Mouse (Mus musculus) liver, embryonic 11.5 days (tissue): ENCODE measurements around the gene 4933411K16Rik. TPM values are rescaled to one million over a fixed set of nuclear protein-coding genes. Genes with fewer than 3 reads are reported as not detected.

ENCODE experiments used
- ATAC-seq: fragments of 200-750 bp; cut with Nextera tagmentation; replicated peaks from 2 replicates; pipeline ENCODE4 v1.8.0; 2017; ENCODE audit warnings: moderate number of reproducible peaks, mild to moderate bottlenecking, moderate TSS enrichment, moderate library complexity; ENCODE audit not compliant: low FRiP score
- DNase-seq: peaks from one replicate; pipeline ENCODE4 v3.0.0-alpha.2; 2017; ENCODE audit warnings: low spot score
- H3K27ac ChIP-seq: fragments of 300-500 bp; sonication (generic); 2 replicates; pipeline ENCODE4 v1.5.1; 2014; ENCODE audit warnings: mild to moderate bottlenecking, low read depth, low read length, control low read depth
- H3K27me3 ChIP-seq: fragments of 300-500 bp; sonication (generic); replicated peaks from 2 replicates; pipeline ENCODE4 v1.6.1; 2014; ENCODE audit warnings: low read length, mixed read lengths; ENCODE audit not compliant: control insufficient read depth, insufficient read depth
- H3K36me3 ChIP-seq: fragments of 300-500 bp; sonication (generic); 2 replicates; pipeline ENCODE4 v1.6.1; 2014; ENCODE audit warnings: mild to moderate bottlenecking, low read length, moderate library complexity, mixed read lengths; ENCODE audit not compliant: control insufficient read depth, insufficient read depth
- H3K4me1 ChIP-seq: fragments of 300-500 bp; sonication (generic); replicated peaks from 2 replicates; pipeline ENCODE4 v1.6.1; 2014; ENCODE audit warnings: low read length, mixed read lengths; ENCODE audit not compliant: control insufficient read depth, insufficient read depth
- H3K4me2 ChIP-seq: fragments of 300-500 bp; sonication (generic); 2 replicates; pipeline ENCODE4 v1.6.1; 2014; ENCODE audit warnings: mild to moderate bottlenecking, control low read depth, moderate library complexity
- H3K4me3 ChIP-seq: fragments of 300-500 bp; sonication (generic); 2 replicates; pipeline ENCODE4 v1.5.1; 2014; ENCODE audit warnings: low read depth, low read length, control low read depth
- H3K9ac ChIP-seq: fragments of 300-500 bp; sonication (generic); 2 replicates; pipeline ENCODE4 v1.6.1; 2014; ENCODE audit warnings: low read depth, low read length, control low read depth
- H3K9me3 ChIP-seq: fragments of 300-500 bp; sonication (generic); 2 replicates; pipeline ENCODE4 v1.6.1; 2016; ENCODE audit warnings: low read length, inconsistent platforms, mixed read lengths; ENCODE audit not compliant: control insufficient read depth
- WGBS: fragments of 180-500 bp; shearing (Covaris S2); extraction: QIAGEN DNeasy Blood & Tissue Kit; methylation state at CpG from one replicate; pipeline ENCODE4 v1.1.7; 2014; 5-methylcytosine and 5-hydroxymethylcytosine counted together
- polyA plus RNA-seq: library from polyadenylated mRNA; unstranded; fragments of >200 nt; fragmentation: Nextera tagmentation; extraction: Ambion mirVana; gene quantifications from 2 replicates; pipeline ENCODE4 v1.2.1, GENCODE M21; 2014

4933411K16Rik gene
- polyA plus RNA-seq, 1 experiment from 2014 or later, result 0.40 TPM

DNA sequence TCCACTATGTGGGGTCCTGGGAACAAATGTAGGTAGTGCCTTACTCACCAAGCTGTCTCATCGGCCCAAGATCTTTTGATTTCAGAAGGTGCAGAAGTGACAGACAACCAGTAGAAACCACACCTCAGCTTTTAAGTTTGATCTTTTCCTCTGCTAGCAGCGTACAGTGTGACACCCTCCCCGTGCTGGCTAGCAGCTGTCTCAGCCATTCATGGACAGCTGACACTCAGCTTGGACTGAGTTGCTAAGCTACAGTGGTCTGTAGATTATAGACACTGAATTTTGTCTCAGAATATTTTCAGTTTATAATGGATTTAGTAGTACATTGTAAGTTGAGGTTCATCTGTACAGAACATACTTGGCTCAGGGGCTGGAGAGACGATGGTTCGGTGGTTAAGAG is 20.9 kb upstream of the 4933411K16Rik start:
- Histone ChIP-seq H3K4me3 (no peak overlapping the region), H3K9me3 (no peaks in the 10 kb centered on the region), H3K9ac (no peak overlapping the region), H3K4me2 (no peak overlapping the region), H3K36me3 (no peaks in the 10 kb centered on the region), H3K27me3 (no peaks in the 10 kb centered on the region), H3K27ac (no peak overlapping the region), H3K4me1 (peaks cover 6% of the 10 kb centered on the region; the same call in 1 of the 2 replicates)
- WGBS, result 86% methylated on average over 5 of the region's 5 CpGs
- no peak for DNase-seq
- ATAC-seq, result no peak

DNA sequence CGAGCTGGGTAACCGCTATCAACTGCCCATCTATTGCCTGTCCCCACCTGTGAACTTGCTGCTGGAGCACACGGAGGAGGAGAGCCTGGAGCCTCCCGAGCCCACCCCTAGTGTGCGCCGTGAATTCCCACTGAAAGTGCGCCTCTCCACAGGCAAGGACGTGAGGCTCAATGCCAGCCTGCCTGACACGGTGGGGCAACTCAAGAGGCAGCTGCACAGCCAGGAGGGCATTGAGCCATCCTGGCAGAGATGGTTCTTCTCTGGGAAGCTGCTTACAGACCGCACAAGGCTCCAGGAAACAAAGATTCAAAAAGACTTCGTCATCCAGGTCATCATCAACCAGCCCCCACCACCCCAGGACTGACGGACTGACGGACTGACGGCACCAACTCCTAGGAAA is 18.4 kb upstream of the 4933411K16Rik start:
- H3K36me3 ChIP-seq, result no peaks in the 10 kb centered on the region
- H3K9ac ChIP-seq, result no peak overlapping the region
- peaks cover 6% of the 10 kb centered on the region; the same call in 1 of the 2 replicates for H3K4me1 ChIP-seq
- H3K4me3 ChIP-seq, result no peak overlapping the region
- no peak for DNase-seq
- H3K27ac ChIP-seq, result no peak overlapping the region
- H3K9me3 ChIP-seq, result no peaks in the 10 kb centered on the region
- H3K27me3 ChIP-seq, result no peaks in the 10 kb centered on the region; the same call in 1 of the 2 replicates
- ATAC-seq, result no peak
- H3K4me2 ChIP-seq, result no peak overlapping the region
- WGBS, result 84% methylated on average over 14 of the region's 14 CpGs

DNA sequence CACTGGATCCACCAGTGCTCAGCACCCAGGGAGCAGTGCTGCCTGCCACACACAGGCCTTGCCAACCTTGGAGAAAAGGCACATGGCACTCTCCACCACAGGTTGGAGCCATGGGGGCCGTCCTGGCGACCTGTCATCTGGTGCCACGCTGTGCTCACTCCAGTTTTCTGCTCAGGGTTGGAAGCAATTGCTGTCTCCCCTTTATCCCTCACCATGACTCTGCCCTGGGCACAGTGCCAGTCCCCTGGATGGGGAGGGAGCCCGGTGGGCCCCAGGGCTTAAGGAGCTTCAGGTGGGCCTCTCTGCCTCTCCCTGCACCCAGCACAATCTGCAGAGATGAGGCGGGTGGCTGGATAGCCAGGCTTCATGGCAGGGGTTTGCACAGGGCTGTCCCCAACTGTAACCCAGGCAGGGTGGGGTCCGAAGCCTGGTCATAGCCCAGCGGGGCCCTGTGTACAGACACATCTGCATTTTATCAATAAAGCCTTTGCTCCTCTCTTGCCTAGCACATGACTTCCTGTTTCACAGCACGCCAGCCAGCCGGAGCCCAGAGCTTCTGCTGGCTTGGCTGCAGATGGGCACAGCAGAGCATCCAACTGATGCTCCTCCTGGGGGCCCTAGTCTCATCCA is 17.8 kb upstream of the 4933411K16Rik start:
- DNase-seq, result no peak
- Histone ChIP-seq H3K27ac (no peak overlapping the region), H3K36me3 (no peaks in the 10 kb centered on the region), H3K4me1 (peaks cover 6% of the 10 kb centered on the region; the same call in 1 of the 2 replicates), H3K4me3 (no peak overlapping the region), H3K9ac (no peak overlapping the region), H3K9me3 (no peaks in the 10 kb centered on the region), H3K27me3 (no peaks in the 10 kb centered on the region; the same call in 1 of the 2 replicates), H3K4me2 (no peak overlapping the region)
- 63% methylated on average over 9 of the region's 9 CpGs for WGBS
- ATAC-seq, result no peak

DNA sequence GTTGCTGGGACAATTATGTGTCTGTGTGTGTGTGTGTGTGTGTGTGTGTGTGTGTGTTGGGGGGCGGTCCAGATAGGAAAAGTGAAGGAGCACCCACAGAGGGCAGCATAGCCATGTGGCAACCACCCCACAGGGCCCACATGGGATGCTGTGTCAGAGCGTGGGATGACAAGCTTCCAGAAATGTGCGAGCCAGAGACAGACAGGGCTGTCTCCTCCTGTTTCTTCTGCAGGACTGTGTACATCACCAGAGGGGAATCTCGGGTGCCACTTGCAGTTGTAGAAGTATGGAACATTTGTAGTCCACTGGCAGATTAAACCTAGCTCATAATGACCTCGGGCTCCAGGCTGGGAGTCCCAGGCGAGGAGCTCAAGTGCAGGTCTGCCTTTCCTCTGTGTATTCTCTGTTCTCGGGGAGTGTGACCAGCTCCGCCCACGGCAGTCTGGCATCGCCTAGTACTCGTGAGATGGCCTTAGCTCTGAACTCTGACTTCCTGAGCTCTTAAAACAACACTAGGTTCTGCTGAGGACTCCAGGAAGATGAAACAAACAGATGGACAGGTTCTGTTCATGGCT is 17.1 kb upstream of the 4933411K16Rik start:
- ATAC-seq (no peak), DNase-seq (no peak)
- 63% methylated on average over 11 of the region's 11 CpGs for WGBS
- H3K9me3 ChIP-seq, result no peaks in the 10 kb centered on the region
- peaks cover 6% of the 10 kb centered on the region; the same call in 1 of the 2 replicates for H3K4me1 ChIP-seq
- H3K36me3 ChIP-seq, result no peaks in the 10 kb centered on the region
- H3K4me2 ChIP-seq, result no peak overlapping the region
- no peak overlapping the region for H3K27ac ChIP-seq
- H3K27me3 ChIP-seq, result peaks cover 6% of the 10 kb centered on the region; the same call in 1 of the 2 replicates
- H3K9ac ChIP-seq, result no peak overlapping the region
- no peak overlapping the region for H3K4me3 ChIP-seq

DNA sequence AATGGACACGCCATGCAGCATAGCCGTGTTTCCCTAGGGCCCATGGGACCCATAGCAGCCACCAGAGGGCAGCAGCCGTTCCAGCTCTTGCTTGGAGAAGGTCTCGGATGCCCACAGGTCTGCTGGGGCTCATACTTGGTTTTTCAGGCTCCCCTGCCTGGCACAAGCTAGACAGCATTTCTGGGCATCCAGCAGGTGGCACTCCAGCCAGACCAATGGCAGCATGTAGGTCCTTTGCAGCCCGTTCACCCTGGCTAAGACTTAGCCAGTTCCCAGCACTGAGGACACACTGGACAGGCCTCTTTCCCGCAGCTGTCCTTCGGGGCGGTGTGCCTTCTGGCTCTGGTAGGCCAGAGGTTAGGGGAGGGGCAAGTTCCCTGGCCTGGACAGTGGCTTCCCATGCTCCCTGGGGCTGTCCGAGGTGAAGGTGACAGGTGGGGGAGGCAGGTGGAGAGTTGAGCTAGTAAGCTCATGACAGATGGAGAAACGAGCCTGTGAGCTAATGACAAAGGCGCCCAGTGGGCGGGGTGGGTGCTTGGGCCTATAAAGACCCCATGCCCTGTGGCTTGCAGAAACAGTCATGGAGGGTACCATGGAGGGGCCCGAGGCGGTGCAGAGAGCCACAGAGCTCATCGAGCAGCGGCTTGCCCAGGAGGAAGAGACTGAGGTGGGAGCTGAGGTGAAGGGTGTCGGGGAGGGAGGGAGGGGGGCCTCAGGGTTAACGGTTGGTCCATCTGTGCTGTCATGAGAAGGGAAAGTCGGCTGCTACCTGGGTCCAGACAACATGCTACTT is 16.4 kb upstream of the 4933411K16Rik start, which contains the start of gene Ankrd2:
TSS of gene Ankrd2 (plus strand) at position 545 of the 793 bp plus-strand sequence.
- Histone ChIP-seq H3K27me3 (peaks cover 9% of the 10 kb centered on the region; the same call in 1 of the 2 replicates), H3K9ac (no peak within 1 kb of the TSS), H3K27ac (no peak within 1 kb of the TSS), H3K4me1 (peaks cover 6% of the 10 kb centered on the region; the same call in 1 of the 2 replicates), H3K4me3 (no peak within 1 kb of the TSS), H3K4me2 (no peak within 1 kb of the TSS), H3K36me3 (no peaks in the 10 kb centered on the region), H3K9me3 (no peaks in the 10 kb centered on the region)
- peak; percentile 48 for ATAC-seq
- DNase-seq, result peak; percentile 73
- WGBS, result 64% methylated on average over 19 of the region's 19 CpGs

DNA sequence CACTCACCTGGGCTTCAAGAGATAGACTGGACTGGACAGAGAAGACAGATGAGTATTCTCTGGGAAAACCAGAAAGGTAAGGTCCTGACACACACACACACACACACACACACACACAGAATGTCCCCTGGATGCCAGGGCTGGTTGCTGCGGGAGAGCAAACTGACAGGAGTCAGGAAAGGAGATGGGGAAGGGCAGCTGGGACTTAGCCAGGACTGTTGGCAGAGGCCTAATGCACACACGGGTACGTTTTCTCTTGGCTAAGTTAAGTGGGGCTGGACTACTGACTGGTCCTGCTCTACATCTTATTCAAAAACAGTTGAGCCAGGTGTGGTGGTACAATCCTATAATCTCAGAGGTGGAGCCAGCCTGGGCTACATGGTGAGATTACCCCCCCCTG is 15.7 kb upstream of the 4933411K16Rik start:
- Histone ChIP-seq H3K36me3 (no peaks in the 10 kb centered on the region), H3K9me3 (no peaks in the 10 kb centered on the region), H3K27ac (no peak overlapping the region), H3K4me3 (no peak overlapping the region), H3K4me2 (no peak overlapping the region), H3K4me1 (peaks cover 6% of the 10 kb centered on the region; the same call in 1 of the 2 replicates), H3K9ac (no peak overlapping the region), H3K27me3 (peaks cover 9% of the 10 kb centered on the region; the same call in 1 of the 2 replicates)
- 82% methylated on average over 3 of the region's 3 CpGs for WGBS
- DNase-seq (no peak), ATAC-seq (no peak)

DNA sequence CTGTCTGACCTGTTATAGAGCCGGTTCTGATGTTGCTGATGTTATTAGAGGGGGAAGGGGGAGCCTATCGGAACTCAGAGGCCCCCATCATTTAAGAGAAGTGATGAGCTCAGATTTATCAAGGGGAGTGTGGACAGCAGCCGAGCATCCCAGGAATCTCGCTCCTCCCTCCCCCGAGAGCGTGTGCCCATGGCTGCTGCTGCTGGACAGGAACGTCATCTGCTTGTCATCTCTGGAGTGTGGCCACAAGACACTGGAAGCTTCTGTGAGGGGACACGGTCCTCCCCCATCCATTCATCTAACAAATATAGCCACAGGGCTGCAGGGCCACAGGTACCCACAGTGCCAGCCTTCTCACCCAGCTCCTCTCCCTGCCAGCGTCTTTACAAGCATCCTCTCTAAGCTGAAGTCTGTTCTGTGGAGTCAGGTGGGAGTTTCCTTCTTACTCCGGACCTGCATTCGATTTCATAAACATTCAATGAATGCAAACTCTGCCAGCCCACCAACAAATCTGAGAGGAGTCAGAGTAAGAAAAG is 14.8 kb upstream of the 4933411K16Rik start:
- Histone ChIP-seq H3K4me1 (peaks cover 6% of the 10 kb centered on the region; the same call in 1 of the 2 replicates), H3K27ac (no peak overlapping the region), H3K9ac (no peak overlapping the region), H3K4me2 (no peak overlapping the region), H3K4me3 (no peak overlapping the region), H3K9me3 (no peaks in the 10 kb centered on the region), H3K36me3 (no peaks in the 10 kb centered on the region), H3K27me3 (peaks cover 9% of the 10 kb centered on the region; the same call in 1 of the 2 replicates)
- 65% methylated on average over 11 of the region's 11 CpGs for WGBS
- no peak for ATAC-seq
- no peak for DNase-seq

DNA sequence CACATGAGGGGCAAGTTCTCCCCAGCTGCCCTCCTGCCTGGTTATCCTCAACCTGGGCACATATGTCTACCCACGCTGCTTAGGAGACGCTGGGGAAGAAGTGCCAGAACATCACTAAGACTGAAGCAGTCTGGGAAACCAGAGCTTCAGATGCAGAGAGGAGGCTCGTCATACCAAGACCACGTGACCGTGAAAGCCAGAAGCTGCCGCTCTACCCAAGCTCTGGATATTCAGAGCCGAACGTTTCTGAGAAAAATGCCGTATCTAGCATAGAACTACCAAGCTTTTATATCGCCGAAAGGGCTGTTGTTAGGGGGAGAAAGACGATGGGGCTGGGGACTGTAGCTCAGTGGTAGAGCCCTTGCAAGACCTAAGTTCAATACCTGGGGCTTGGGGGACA is 13.7 kb upstream of the 4933411K16Rik start:
- Histone ChIP-seq H3K36me3 (no peaks in the 10 kb centered on the region), H3K9me3 (no peaks in the 10 kb centered on the region), H3K9ac (no peak overlapping the region), H3K4me1 (peaks cover 6% of the 10 kb centered on the region; the same call in 1 of the 2 replicates), H3K27ac (no peak overlapping the region), H3K27me3 (peaks cover 9% of the 10 kb centered on the region; the same call in 1 of the 2 replicates), H3K4me2 (no peak overlapping the region), H3K4me3 (no peak overlapping the region)
- ATAC-seq (no peak), DNase-seq (no peak)
- 82% methylated on average over 12 of the region's 12 CpGs for WGBS
